Mouse (Mus musculus) liver, embryonic 16.5 days (tissue): ENCODE data around the gene Exoc3l. TPM values are rescaled to one million over a fixed set of nuclear protein-coding genes. Genes with fewer than 3 reads are reported as not detected.

ENCODE experiments used
- ATAC-seq: fragments of 200-750 bp; cut with Nextera tagmentation; 2 replicates; pipeline ENCODE4 v1.8.0; 2017; ENCODE audit warnings: low read depth, mild to moderate bottlenecking, moderate number of reproducible peaks, moderate library complexity
- H3K27ac ChIP-seq: fragments of 300-500 bp; sonication (generic); 2 replicates; pipeline ENCODE4 v1.5.1; 2014; ENCODE audit warnings: mild to moderate bottlenecking, low read length
- H3K27me3 ChIP-seq: fragments of 300-500 bp; sonication (generic); 2 replicates; pipeline ENCODE4 v1.6.1; 2014; ENCODE audit warnings: low read depth, low read length, mixed read lengths; ENCODE audit not compliant: control insufficient read depth, insufficient read depth
- H3K36me3 ChIP-seq: fragments of 300-500 bp; sonication (generic); 2 replicates; pipeline ENCODE4 v1.6.1; 2014; ENCODE audit warnings: mild to moderate bottlenecking; ENCODE audit not compliant: control insufficient read depth, insufficient read depth
- H3K4me1 ChIP-seq: fragments of 300-500 bp; sonication (generic); 2 replicates; pipeline ENCODE4 v1.6.1; 2014; ENCODE audit warnings: low read depth, low read length, mixed read lengths; ENCODE audit not compliant: control insufficient read depth
- H3K4me2 ChIP-seq: fragments of 300-500 bp; sonication (generic); 2 replicates; pipeline ENCODE4 v1.6.1; 2014; ENCODE audit warnings: low read depth, low read length, mixed read lengths
- H3K4me3 ChIP-seq: fragments of 300-500 bp; sonication (generic); 2 replicates; pipeline ENCODE4 v1.5.1; 2014; ENCODE audit warnings: low read depth, mild to moderate bottlenecking, low read length
- H3K9ac ChIP-seq: fragments of 300-500 bp; sonication (generic); 2 replicates; pipeline ENCODE4 v1.6.1; 2014; ENCODE audit warnings: low read depth, low read length
- H3K9me3 ChIP-seq: fragments of 300-500 bp; sonication (generic); replicated peaks from 2 replicates; pipeline ENCODE4 v1.6.1; 2016; ENCODE audit warnings: low read length; ENCODE audit not compliant: control insufficient read depth
- WGBS: fragments of 180-500 bp; shearing (Covaris S2); extraction: QIAGEN DNeasy Blood & Tissue Kit; methylation state at CpG from one replicate; pipeline ENCODE4 v1.1.7; 2014; ENCODE audit not compliant: insufficient replicate concordance; 5-methylcytosine and 5-hydroxymethylcytosine counted together
- polyA plus RNA-seq: library from polyadenylated mRNA; unstranded; fragments of >200 nt; fragmentation: Nextera tagmentation; extraction: Ambion mirVana; gene quantifications from 2 replicates; pipeline ENCODE4 v1.2.1, GENCODE M21; 2015

Exoc3l gene
- polyA plus RNA-seq, 1 experiment from 2014 or later = 6.5 TPM

GRCm38 (mm10) chr8:105290554-105291314, 5.2 kb downstream of the Exoc3l start:
- 16% methylated on average over 31 of the region's 31 CpGs for WGBS
- Histone ChIP-seq H3K27me3 (peaks cover 15% of the 10 kb centered on the region), H3K36me3 (no peaks in the 10 kb centered on the region), H3K4me1 (peaks cover 23% of the 10 kb centered on the region), H3K9ac (no peak overlapping the region), H3K27ac (no peak overlapping the region), H3K9me3 (no peaks in the 10 kb centered on the region), H3K4me3 (no peak overlapping the region), H3K4me2 (peak overlapping the region; percentile 84; the same call in 1 of the 2 replicates)
- no peak for ATAC-seq

GRCm38 (mm10) chr8:105289805-105290460, 6.0 kb downstream of the Exoc3l start, which contains the start of gene 4931428F04Rik:
Gene 4931428F04Rik, minus strand, starts transcription at chr8:105289864.
- no peak; the same call in none of the 2 replicates for ATAC-seq
- Histone ChIP-seq H3K4me1 (peaks cover 23% of the 10 kb centered on the region), H3K9ac (peak within 1 kb of the TSS; percentile 39), H3K27ac (0 out of 2 replicates have a peak within 1 kb of the TSS, but pooled peaks have one; percentile 26), H3K4me2 (peak within 1 kb of the TSS; percentile 84), H3K36me3 (no peaks in the 10 kb centered on the region), H3K27me3 (peaks cover 20% of the 10 kb centered on the region), H3K4me3 (peak within 1 kb of the TSS; percentile 62), H3K9me3 (no peaks in the 10 kb centered on the region)
- 4% methylated on average over 43 of the region's 43 CpGs for WGBS

- 0 out of 2 replicates have a peak overlapping the region, but pooled peaks have one; percentile 26 for H3K27ac ChIP-seq
- H3K27me3 ChIP-seq = peaks cover 23% of the 10 kb centered on the region
- peak overlapping the region; percentile 39 for H3K9ac ChIP-seq
- peak overlapping the region; percentile 62 for H3K4me3 ChIP-seq
- H3K4me2 ChIP-seq = peak overlapping the region; percentile 84
- no peaks in the 10 kb centered on the region for H3K9me3 ChIP-seq
- H3K36me3 ChIP-seq = no peaks in the 10 kb centered on the region
- peaks cover 23% of the 10 kb centered on the region for H3K4me1 ChIP-seq
- WGBS = under 1% methylated on average over 53 of the region's 53 CpGs
- ATAC-seq = peak; percentile 84
Observed at GRCm38 (mm10) chr8:105288958-105289732, 6.8 kb downstream of the Exoc3l start.

- Histone ChIP-seq H3K9me3 (no peaks in the 10 kb centered on the region), H3K4me3 (no peak overlapping the region), H3K27me3 (peaks cover 23% of the 10 kb centered on the region), H3K36me3 (no peaks in the 10 kb centered on the region), H3K27ac (no peak overlapping the region), H3K4me1 (peaks cover 24% of the 10 kb centered on the region), H3K9ac (no peak overlapping the region), H3K4me2 (no peak overlapping the region)
- no peak for ATAC-seq
- 85% methylated on average over 5 of the region's 5 CpGs for WGBS
Observed at GRCm38 (mm10) chr8:105288231-105288630, 7.7 kb downstream of the Exoc3l start.

GRCm38 (mm10) chr8:105286907-105287306, 9.0 kb downstream of the Exoc3l start:
- Histone ChIP-seq H3K4me2 (no peak overlapping the region), H3K9ac (no peak overlapping the region), H3K27ac (no peak overlapping the region), H3K4me1 (peaks cover 31% of the 10 kb centered on the region), H3K9me3 (no peaks in the 10 kb centered on the region), H3K27me3 (peaks cover 23% of the 10 kb centered on the region), H3K36me3 (no peaks in the 10 kb centered on the region), H3K4me3 (no peak overlapping the region)
- 71% methylated on average over 4 of the region's 4 CpGs for whole genome bisulfite sequencing
- ATAC-seq = no peak

GRCm38 (mm10) chr8:105285514-105285913, 10.4 kb downstream of the Exoc3l start:
- Histone ChIP-seq H3K4me1 (peaks cover 27% of the 10 kb centered on the region), H3K9ac (no peak overlapping the region), H3K36me3 (no peaks in the 10 kb centered on the region), H3K4me3 (no peak overlapping the region), H3K4me2 (no peak overlapping the region), H3K27ac (no peak overlapping the region), H3K9me3 (no peaks in the 10 kb centered on the region), H3K27me3 (peaks cover 21% of the 10 kb centered on the region)
- ATAC-seq = no peak
- WGBS = 57% methylated on average over 12 of the region's 12 CpGs

GRCm38 (mm10) chr8:105283074-105283473, 12.8 kb downstream of the Exoc3l start:
- Histone ChIP-seq H3K27ac (no peak overlapping the region), H3K27me3 (peaks cover 32% of the 10 kb centered on the region), H3K4me3 (no peak overlapping the region), H3K9ac (no peak overlapping the region), H3K9me3 (no peaks in the 10 kb centered on the region), H3K36me3 (no peaks in the 10 kb centered on the region), H3K4me1 (peaks cover 16% of the 10 kb centered on the region), H3K4me2 (peak overlapping the region; percentile 28)
- 22% methylated on average over 23 of the region's 23 CpGs for WGBS
- peak; percentile 78 for ATAC-seq

- Histone ChIP-seq H3K27me3 (peaks cover 40% of the 10 kb centered on the region), H3K4me1 (peaks cover 16% of the 10 kb centered on the region), H3K4me2 (no peak overlapping the region), H3K4me3 (no peak overlapping the region), H3K9me3 (no peaks in the 10 kb centered on the region), H3K27ac (no peak overlapping the region), H3K36me3 (no peaks in the 10 kb centered on the region), H3K9ac (no peak overlapping the region)
- WGBS = 31% methylated on average over 4 of the region's 4 CpGs
- no peak for ATAC-seq
Observed at GRCm38 (mm10) chr8:105282239-105282638, 13.7 kb downstream of the Exoc3l start.
